Mouse (Mus musculus): ENCODE measurements around the gene Agap1.

- TF ChIP-seq POLR2A (IDR thresholded peaks at IDR 0.05; ENCODE audit: borderline replicate concordance, control insufficient read depth, low read depth, low read length) (no peak), CTCF (IDR thresholded peaks at IDR 0.05; ENCODE audit: control insufficient read depth, insufficient read depth, low read length) (no peak)
Observed at GRCm38 (mm10) chr1:89550061-89550869, 95.7 kb downstream of the Agap1 start.

Measured in bone marrow, adult 2 months (tissue).